Mouse (Mus musculus) embryo, embryonic 10.5 days (tissue): Measurements from ENCODE around the gene Fam114a1.

Source experiments
- DNase-seq: peaks from one replicate; pipeline ENCODE4 v3.0.0-alpha.2; 2015; ENCODE audit warnings: low spot score

Gene Fam114a1

DNA sequence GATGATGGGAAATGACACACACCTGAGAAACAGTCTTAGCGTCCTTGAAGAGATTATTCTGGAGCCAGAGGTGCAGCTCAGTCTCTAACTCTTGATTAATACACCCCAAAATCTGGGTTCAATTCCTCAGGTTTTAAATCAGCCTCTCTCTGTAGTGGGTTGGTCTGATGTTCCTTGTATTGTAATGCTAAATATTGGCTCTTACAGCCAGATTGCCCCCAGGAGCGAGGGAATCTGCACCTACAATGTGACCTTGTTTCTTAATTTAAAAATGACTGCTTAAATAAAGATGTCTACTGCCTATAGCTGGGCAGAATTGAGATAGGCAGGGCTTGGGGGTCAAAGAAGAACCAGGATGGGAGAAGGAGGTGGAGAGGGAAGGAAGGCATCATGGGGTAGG lies 89.9 kb downstream of the Fam114a1 start:
- DNase-seq = no peak

GRCm38 (mm10) chr5:65062236-65062635 lies 92.4 kb downstream of the Fam114a1 start:
- DNase-seq = no peak

DNA sequence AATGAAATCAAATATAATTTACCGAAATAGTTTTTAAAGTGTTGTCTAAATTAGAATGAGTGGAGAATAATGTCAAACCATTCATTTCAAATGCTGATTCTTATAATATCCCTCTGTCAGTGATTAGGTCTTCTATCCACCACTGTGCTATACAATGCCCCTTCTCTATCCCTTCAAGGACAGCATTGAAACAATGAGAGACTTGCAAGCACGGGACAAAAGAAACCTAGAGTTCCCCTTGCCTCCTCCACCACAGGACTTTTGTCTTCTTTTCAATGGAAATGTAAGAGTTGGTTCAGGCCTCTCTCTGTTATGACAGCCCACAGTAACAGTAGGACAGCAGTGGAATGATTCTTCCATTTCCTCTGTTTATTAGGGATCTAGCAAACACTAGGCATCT lies 93.4 kb downstream of the Fam114a1 start:
- DNase-seq = no peak

- no peak for DNase-seq
Observed at GRCm38 (mm10) chr5:65068166-65068565, 98.3 kb downstream of the Fam114a1 start.

DNA sequence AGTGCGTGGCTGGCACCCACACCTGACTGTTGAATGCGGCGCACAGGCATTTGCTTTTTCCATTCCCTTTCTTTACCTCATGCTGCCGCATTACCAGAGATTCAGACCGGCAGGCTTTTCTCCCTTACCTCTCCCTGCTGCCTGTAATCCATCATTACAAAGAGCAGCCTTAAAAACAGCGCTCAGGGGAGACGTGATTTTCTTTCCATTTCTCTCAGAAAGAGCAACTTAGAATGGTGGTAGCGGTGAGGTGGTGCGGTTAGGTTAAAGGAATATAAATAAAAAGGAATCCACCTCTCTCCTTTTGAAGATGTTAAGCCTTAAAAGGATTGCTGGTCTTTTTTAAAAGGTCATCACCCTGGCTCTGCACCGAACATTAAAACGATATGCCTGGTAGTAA lies 100.0 kb downstream of the Fam114a1 start:
- DNase-seq = no peak

DNA sequence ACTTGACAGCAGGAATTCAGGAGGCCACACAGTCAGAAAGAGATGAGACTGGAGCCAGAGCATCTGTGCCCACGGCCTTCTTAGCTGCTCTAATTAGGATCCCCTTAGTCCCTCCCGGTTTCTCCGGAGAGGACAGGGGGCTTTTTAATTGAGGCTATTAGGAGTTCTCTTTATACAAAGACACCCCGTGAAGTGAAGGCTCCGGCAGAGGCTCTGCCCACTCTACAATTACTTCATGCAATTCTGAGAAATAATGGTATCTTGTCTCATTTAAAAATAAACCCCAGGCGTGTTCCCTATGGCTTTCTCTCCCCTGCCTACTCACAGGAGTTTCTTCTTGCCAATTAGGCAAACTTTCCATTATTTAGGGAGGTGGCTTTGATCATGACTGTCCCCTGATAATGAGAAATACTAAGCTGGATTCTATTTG lies 101.8 kb downstream of the Fam114a1 start:
- DNase-seq = no peak

DNA sequence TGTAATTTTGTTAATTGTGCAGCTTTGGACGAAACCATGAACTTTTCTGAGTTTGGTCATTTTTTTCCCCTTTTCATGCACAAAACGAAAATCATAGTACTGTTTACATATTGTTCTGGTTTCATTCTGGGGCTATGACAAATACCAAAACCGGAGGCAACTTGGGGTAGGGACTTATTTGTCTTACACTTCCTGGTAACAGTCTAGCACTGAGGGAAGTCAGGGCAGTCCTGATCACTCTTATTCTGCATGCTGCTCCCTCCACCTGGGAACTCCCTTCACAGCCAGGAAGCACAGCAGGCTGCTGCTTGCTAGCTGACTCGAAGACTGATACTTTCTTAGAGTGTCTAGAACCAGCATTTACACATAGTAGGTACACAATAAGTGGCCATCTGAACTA lies 103.4 kb downstream of the Fam114a1 start:
- no peak for DNase-seq

- DNase-seq = no peak
Observed at GRCm38 (mm10) chr5:65074693-65075092, 104.8 kb downstream of the Fam114a1 start.

DNA sequence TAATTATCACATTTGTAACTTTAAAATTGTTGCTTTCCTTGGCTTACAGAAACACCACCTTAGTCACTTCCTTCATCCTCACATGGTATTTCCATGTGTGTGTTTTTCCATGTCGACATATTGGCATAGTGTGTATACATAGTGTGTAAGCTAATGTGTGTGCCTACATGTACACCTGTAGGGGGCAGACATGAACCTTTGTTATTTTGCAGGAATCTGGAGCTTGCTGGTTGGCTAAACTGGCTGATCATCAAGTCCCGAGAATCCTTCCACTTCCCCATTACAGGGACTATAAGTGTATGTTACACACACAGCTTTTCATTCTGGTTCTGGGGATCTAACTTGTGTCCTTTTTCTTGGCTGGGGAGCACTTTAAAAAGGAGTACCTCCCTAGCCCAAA lies 106.2 kb downstream of the Fam114a1 start:
- no peak for DNase-seq

DNA sequence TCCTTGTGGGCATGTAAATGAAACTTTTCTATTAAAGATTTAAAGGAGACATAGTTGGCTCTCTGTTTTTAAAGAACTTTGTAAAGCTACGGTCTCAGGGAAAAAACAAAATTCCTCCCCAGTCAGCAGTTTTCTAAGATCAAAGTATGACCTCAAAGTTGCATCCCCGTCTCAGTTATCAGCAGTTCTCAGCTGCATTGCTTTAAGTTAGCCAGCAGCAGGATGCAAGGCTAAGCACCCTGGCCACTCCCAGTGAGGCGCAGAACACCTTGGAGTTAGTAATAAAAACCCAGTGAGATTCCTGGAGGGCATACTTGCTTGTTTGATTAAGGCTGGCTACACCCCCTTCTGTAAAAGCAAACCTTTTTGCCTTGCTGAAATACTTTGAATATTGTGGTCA lies 106.9 kb downstream of the Fam114a1 start:
- no peak for DNase-seq

DNA sequence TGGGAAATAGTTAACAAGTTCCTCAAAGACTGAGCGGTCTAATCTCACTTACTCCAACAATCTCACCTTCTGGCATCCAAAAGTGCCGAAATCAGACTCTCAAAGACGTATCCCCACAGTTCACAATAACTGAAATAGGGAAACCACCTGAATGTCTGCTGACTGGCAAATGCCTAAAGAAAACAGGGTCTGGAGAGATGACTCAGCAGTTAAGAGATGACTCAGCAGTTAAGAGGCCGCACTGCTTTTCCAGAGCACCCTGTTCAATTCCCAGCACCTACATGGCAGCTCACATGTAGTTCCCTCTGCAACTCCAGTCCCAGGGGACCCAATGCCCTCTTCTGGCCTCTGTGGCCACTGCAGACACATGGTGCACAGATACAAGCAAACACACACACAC lies 108.2 kb downstream of the Fam114a1 start:
- no peak for DNase-seq

- DNase-seq = no peak
Observed at GRCm38 (mm10) chr5:65079881-65080280, 110.0 kb downstream of the Fam114a1 start.

GRCm38 (mm10) chr5:65081836-65082235 lies 112.0 kb downstream of the Fam114a1 start:
- DNase-seq = no peak

- no peak for DNase-seq
Observed at GRCm38 (mm10) chr5:65086522-65086921, 116.7 kb downstream of the Fam114a1 start.

- DNase-seq = no peak
Observed at GRCm38 (mm10) chr5:65089707-65090106, 119.8 kb downstream of the Fam114a1 start.

- no peak for DNase-seq
Observed at GRCm38 (mm10) chr5:65091184-65091858, 121.5 kb downstream of the Fam114a1 start.
